Mouse (Mus musculus): Measurements from ENCODE around the gene Gm42906.

DNA sequence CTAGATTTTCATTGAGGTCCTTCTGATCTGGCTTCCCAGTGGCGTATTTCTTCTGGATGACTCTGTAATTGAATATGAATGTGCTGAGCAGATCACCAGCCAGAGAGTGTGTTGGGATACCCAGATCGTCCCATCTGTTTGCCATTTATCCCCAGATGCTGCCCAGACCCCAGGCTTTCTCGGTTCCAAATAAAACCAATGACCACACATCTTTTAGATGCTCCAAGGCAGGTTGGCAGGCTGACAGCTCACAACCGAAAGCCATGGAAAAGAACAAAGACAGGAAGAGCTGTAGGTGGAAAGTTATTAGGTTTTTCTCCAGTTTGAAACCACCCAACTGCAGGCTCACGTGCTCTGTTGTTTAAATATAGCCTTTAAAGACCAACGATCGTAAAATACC, 381.0 kb downstream of the Gm42906 start:
- TF ChIP-seq POLR2A (IDR thresholded peaks at IDR 0.05; ENCODE audit: borderline replicate concordance, extremely low read depth, insufficient read depth, insufficient read length, poor library complexity, severe bottlenecking), result no peak
- no peak for TF ChIP-seq CTCF (IDR thresholded peaks at IDR 0.05; ENCODE audit: borderline replicate concordance, extremely low read depth, insufficient read depth, insufficient read length)

All from brain, embryonic 14.5 days (tissue).